Mouse (Mus musculus): ENCODE results near the gene AL731706.1.

DNA sequence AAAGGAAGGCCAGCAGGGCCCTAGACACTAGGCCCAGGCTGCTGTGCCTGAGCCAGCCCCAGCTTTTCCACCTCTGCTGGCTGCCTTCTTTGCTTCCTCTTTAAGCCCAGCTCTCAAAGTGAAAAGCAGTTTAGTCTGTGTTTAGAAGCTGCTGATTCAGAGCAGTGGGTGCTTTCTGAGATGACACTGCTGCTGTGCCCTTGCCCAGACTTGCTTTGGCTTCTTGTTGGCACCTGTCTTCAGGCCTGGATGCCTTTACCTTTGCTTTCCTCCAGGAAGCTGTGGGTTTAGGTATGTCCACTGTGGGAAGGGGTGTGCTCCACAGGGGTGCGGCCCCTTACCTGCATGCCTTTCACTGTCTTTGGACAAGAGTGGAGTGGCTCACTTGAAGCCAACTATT is 28.2 kb upstream of the AL731706.1 start:
- no peak for TF ChIP-seq POLR2A (IDR thresholded peaks at IDR 0.05; ENCODE audit: extremely low read depth, insufficient read depth, low read length)
- no peak for TF ChIP-seq CTCF (IDR thresholded peaks at IDR 0.05; ENCODE audit: extremely low read depth, insufficient read depth, low read length)

Measured in cortical plate, adult 2 months (tissue).